Mouse (Mus musculus) MEL (cell line): ENCODE results near the gene Akap11. TPM values are rescaled to one million over a fixed set of nuclear protein-coding genes. Genes with fewer than 3 reads are reported as not detected.

Source experiments
- DNase-seq: peaks from one replicate; pipeline ENCODE4 v3.0.0; 2011; ENCODE audit warnings: low read depth, low spot score
- H3K27ac ChIP-seq: 2 replicates; pipeline ENCODE4 v1.5.1; 2012; ENCODE audit warnings: low read depth, mild to moderate bottlenecking, control low read depth, low read length, moderate library complexity; ENCODE audit not compliant: control insufficient read depth
- H3K27me3 ChIP-seq, 2 experiments: fragments of 150-350 bp in 1 of 2; sonication (generic) in 1 of 2; 2 replicates each; pipeline ENCODE4 v1.6.1; 2012; ENCODE audit warnings: low read length in 2 of 2, mild to moderate bottlenecking in 2 of 2, improper control_type of control experiment in 1 of 2, moderate library complexity in 1 of 2; ENCODE audit not compliant: insufficient read depth in 2 of 2, control insufficient read depth in 1 of 2
- H3K36me3 ChIP-seq, 2 experiments: 2 replicates each; pipeline ENCODE4 v1.6.1; 2012 to 2014; ENCODE audit warnings: low read length in 2 of 2, improper control_type of control experiment in 1 of 2, inconsistent platforms in 1 of 2, mild to moderate bottlenecking in 1 of 2; ENCODE audit not compliant: insufficient read depth in 2 of 2, control insufficient read depth in 1 of 2
- H3K4me1 ChIP-seq, 2 experiments: fragments of 150-350 bp in 1 of 2; sonication (generic) in 1 of 2; 2 replicates each; pipeline ENCODE4 v1.6.1; 2012; ENCODE audit warnings: low read length in 2 of 2, improper control_type of control experiment in 1 of 2, mild to moderate bottlenecking in 1 of 2; ENCODE audit not compliant: insufficient read depth in 2 of 2, control insufficient read depth in 1 of 2
- H3K4me3 ChIP-seq, 2 experiments: fragments of 150-350 bp in 1 of 2; sonication (generic) in 1 of 2; 2 replicates each; pipeline ENCODE4 v1.5.1; 2012; ENCODE audit warnings: low read depth in 2 of 2, low read length in 2 of 2, mild to moderate bottlenecking in 2 of 2, moderate library complexity in 2 of 2, control low read depth in 1 of 2, improper control_type of control experiment in 1 of 2; ENCODE audit not compliant: control insufficient read depth in 1 of 2, insufficient read depth in 1 of 2
- H3K79me2 ChIP-seq: 2 replicates; pipeline ENCODE4 v1.6.1; 2012; ENCODE audit warnings: mild to moderate bottlenecking, low read length, moderate library complexity; ENCODE audit not compliant: control insufficient read depth, poor library complexity, insufficient read depth
- H3K9ac ChIP-seq: 2 replicates; pipeline ENCODE4 v1.6.1; 2012; ENCODE audit warnings: low read depth, mild to moderate bottlenecking, control low read depth, low read length, moderate library complexity; ENCODE audit not compliant: control insufficient read depth, poor library complexity, severe bottlenecking
- H3K9me3 ChIP-seq: fragments of 150-350 bp; sonication (generic); replicated peaks from 2 replicates; pipeline ENCODE4 v1.6.1; 2012; ENCODE audit warnings: mild to moderate bottlenecking, low read length, improper control_type of control experiment, moderate library complexity; ENCODE audit not compliant: insufficient read depth
- BHLHE40 ChIP-seq: IDR thresholded peaks from 2 replicates; pipeline ENCODE4 v1.6.1; 2012; ENCODE audit warnings: low read depth, mild to moderate bottlenecking, inconsistent platforms, low read length, improper control_type of control experiment, borderline replicate concordance
- CHD2 ChIP-seq: IDR thresholded peaks from 2 replicates; pipeline ENCODE4 v1.6.1; 2011; ENCODE audit warnings: low read length, improper control_type of control experiment
- ELF1 ChIP-seq: IDR thresholded peaks from 2 replicates; pipeline ENCODE4 v1.6.1; 2014; ENCODE audit warnings: low read depth, mild to moderate bottlenecking, inconsistent platforms, low read length, improper control_type of control experiment, moderate library complexity
- GABPA ChIP-seq: IDR thresholded peaks from 2 replicates; pipeline ENCODE4 v1.6.1; 2012; ENCODE audit warnings: low read depth, mild to moderate bottlenecking, inconsistent platforms, low read length, improper control_type of control experiment, moderate library complexity
- HCFC1 ChIP-seq: IDR thresholded peaks from 2 replicates; pipeline ENCODE4 v1.6.1; 2012; ENCODE audit warnings: low read depth, mild to moderate bottlenecking, inconsistent platforms, low read length, improper control_type of control experiment, moderate library complexity
- KAT2A ChIP-seq: conservative IDR thresholded peaks from 2 replicates; pipeline ENCODE4 v1.6.1; 2012; ENCODE audit warnings: low read depth, low read length, improper control_type of control experiment, inconsistent platforms
- MAZ ChIP-seq: IDR thresholded peaks from 2 replicates; pipeline ENCODE4 v1.6.1; 2012; ENCODE audit warnings: low read depth, mild to moderate bottlenecking, inconsistent platforms, low read length, improper control_type of control experiment
- MXI1 ChIP-seq: IDR thresholded peaks from 2 replicates; pipeline ENCODE4 v1.6.1; 2011; ENCODE audit warnings: mild to moderate bottlenecking, low read depth, low read length, improper control_type of control experiment
- MYC ChIP-seq: IDR thresholded peaks from 2 replicates; pipeline ENCODE4 v1.6.1; 2011; ENCODE audit warnings: low read depth, mild to moderate bottlenecking, low read length, improper control_type of control experiment, moderate library complexity
- NELFE ChIP-seq: IDR thresholded peaks from 2 replicates; pipeline ENCODE4 v1.6.1; 2011; ENCODE audit warnings: low read depth, low read length, improper control_type of control experiment
- POLR2AphosphoS2 ChIP-seq: IDR thresholded peaks from 2 replicates; pipeline ENCODE4 v1.6.1; 2011; ENCODE audit warnings: low read length, improper control_type of control experiment
- POLR2AphosphoS5 ChIP-seq: IDR thresholded peaks from 2 replicates; pipeline ENCODE4 v1.6.1; 2012; ENCODE audit warnings: low read depth, borderline replicate concordance, mild to moderate bottlenecking, inconsistent platforms, low read length, moderate library complexity, mixed read lengths
- RAD21 ChIP-seq: IDR thresholded peaks from 2 replicates; pipeline ENCODE4 v1.6.1; 2011; ENCODE audit warnings: mild to moderate bottlenecking, low read depth, low read length, improper control_type of control experiment
- SIN3A ChIP-seq: IDR thresholded peaks from 2 replicates; pipeline ENCODE4 v1.6.1; 2012; ENCODE audit warnings: low read length, improper control_type of control experiment, inconsistent platforms
- SMC3 ChIP-seq: IDR thresholded peaks from 2 replicates; pipeline ENCODE4 v1.6.1; 2011; ENCODE audit warnings: low read depth, low read length, improper control_type of control experiment
- TAL1 ChIP-seq: IDR thresholded peaks from 2 replicates; pipeline ENCODE4 v1.6.1; 2012; ENCODE audit warnings: mild to moderate bottlenecking, inconsistent platforms, low read length, moderate library complexity, mixed read lengths
- TBP ChIP-seq: IDR thresholded peaks from 2 replicates; pipeline ENCODE4 v1.8.0; 2011; ENCODE audit warnings: low read depth, low read length, improper control_type of control experiment
- TCF12 ChIP-seq: IDR thresholded peaks from 2 replicates; pipeline ENCODE4 v1.6.1; 2014; ENCODE audit warnings: low read depth, mild to moderate bottlenecking, inconsistent platforms, low read length, improper control_type of control experiment, moderate library complexity
- USF2 ChIP-seq, 2 experiments: IDR thresholded peaks; 2 replicates each; pipeline ENCODE4 v1.6.1; 2011 to 2012; ENCODE audit warnings: improper control_type of control experiment in 2 of 2, low read length in 2 of 2, borderline replicate concordance in 1 of 2, inconsistent platforms in 1 of 2, low read depth in 1 of 2, mild to moderate bottlenecking in 1 of 2; ENCODE audit not compliant: insufficient read depth in 1 of 2
- ZKSCAN1 ChIP-seq: IDR thresholded peaks from 2 replicates; pipeline ENCODE4 v1.6.1; 2012; ENCODE audit warnings: low read depth, mild to moderate bottlenecking, inconsistent platforms, low read length, improper control_type of control experiment, moderate library complexity
- ZMIZ1 ChIP-seq: IDR thresholded peaks from 2 replicates; pipeline ENCODE4 v1.6.1; 2012; ENCODE audit warnings: low read depth, mild to moderate bottlenecking, inconsistent platforms, low read length, improper control_type of control experiment, moderate library complexity
- polyA plus RNA-seq, 2 experiments: library from polyadenylated mRNA; stranded (reverse) in 1 of 2; unstranded in 1 of 2; fragments of >175 nt in 1 of 2; fragments of >200 nt in 1 of 2; gene quantifications; 2 replicates each; pipeline versions ENCODE4 v1.2.1 to v1.2.4; 2012; ENCODE audit warnings: low replicate concordance in 2 of 2, low read depth in 1 of 2; ENCODE audit not compliant: insufficient read length in 2 of 2, insufficient read depth in 1 of 2, missing spikeins in 1 of 2
- total RNA-seq: library from RNA; depleted of rRNA; stranded (reverse); fragments of 300-350 nt; gene quantifications from 2 replicates; pipeline ENCODE4 v1.2.3, GENCODE M21; 2012

The Akap11 gene
- total and polyA plus RNA-seq, 3 experiments: 13.0 to 25.4 (median 17.1) TPM

DNA sequence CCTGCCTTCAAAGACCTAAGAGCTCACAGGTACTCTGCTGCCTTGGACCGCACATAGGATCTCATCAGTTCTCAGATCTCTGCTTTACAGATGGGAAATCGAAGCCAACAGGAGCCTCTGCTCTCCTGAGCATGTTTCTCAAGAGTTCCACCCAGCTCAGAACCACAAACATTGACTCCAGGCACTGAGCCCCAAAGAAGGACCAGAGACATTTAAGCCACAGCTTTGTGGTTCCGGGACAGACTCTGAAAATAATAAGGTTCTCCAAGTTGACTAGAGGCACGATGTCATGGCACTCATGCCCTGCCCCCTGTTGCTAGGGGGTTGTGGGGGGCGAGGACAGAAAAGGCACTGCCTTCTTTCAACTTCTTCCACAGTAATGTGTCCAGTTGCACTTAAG, 77.9 kb downstream of the Akap11 start:
- Histone ChIP-seq H3K79me2 (no peaks in the 10 kb centered on the region), H3K4me1 (no peaks in the 10 kb centered on the region), H3K9ac (no peak overlapping the region), H3K4me3 (no peak overlapping the region), H3K9me3 (no peaks in the 10 kb centered on the region), H3K27ac (no peak overlapping the region), H3K27me3 (no peaks in the 10 kb centered on the region), H3K36me3 (no peaks in the 10 kb centered on the region)
- DNase-seq: no peak
- no peak for TF ChIP-seq POLR2AphosphoS5
- no peak for TF ChIP-seq CHD2
- TF ChIP-seq BHLHE40: no peak
- no peak for TF ChIP-seq SMC3
- no peak for TF ChIP-seq TCF12
- TF ChIP-seq RAD21: no peak
- TF ChIP-seq POLR2AphosphoS2: no peak
- TF ChIP-seq HCFC1: no peak
- TF ChIP-seq ZMIZ1: no peak
- no peak for TF ChIP-seq SIN3A
- TF ChIP-seq ELF1: no peak
- no peak for TF ChIP-seq TAL1
- no peak for TF ChIP-seq GABPA
- TF ChIP-seq USF2 (IDR thresholded peaks at IDR 0.05; ENCODE audit: borderline replicate concordance in 1 of 2, insufficient read depth in 1 of 2, low read depth in 1 of 2, low read length in 2 of 2): no peak
- no peak for TF ChIP-seq ZKSCAN1
- no peak for TF ChIP-seq MYC

DNA sequence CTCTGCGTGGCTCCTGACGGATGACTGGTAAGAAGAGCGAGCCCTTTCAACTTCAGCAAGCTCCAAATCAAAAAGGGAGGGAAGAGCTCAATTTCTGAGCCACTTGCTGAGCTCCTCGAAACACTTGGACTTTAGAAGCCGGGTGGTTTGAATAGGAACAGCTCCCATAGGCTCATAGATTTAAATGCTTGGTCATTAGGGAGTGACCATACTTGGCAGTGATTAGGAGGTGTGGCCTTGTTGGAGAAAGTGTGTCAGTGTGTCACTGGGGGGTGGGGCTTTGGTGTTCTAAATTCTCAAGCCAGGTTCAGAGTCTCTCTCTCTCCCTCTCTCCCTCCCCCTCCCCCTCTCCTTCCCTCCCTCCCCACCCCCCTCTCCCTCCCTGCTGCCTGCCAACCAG, 81.6 kb downstream of the Akap11 start:
- Histone ChIP-seq H3K79me2 (no peaks in the 10 kb centered on the region), H3K9ac (no peak overlapping the region), H3K9me3 (no peaks in the 10 kb centered on the region), H3K27ac (no peak overlapping the region), H3K4me1 (no peaks in the 10 kb centered on the region), H3K27me3 (no peaks in the 10 kb centered on the region), H3K4me3 (no peak overlapping the region), H3K36me3 (no peaks in the 10 kb centered on the region)
- TF ChIP-seq BHLHE40 (no peak), KAT2A (no peak), MYC (no peak), MXI1 (no peak), TBP (no peak), MAZ (no peak), TAL1 (no peak), ELF1 (no peak), HCFC1 (no peak), GABPA (no peak), NELFE (no peak), SIN3A (no peak)
- DNase-seq: no peak
